Mouse (Mus musculus) gastrocnemius, postnatal 25 days (tissue): ENCODE results near the gene Psma7. TPM values are rescaled to one million over a fixed set of nuclear protein-coding genes. Genes with fewer than 3 reads are reported as not detected.

Experiments used
- DNase-seq: peaks from one replicate; pipeline ENCODE4 v3.0.0; 2022
- total RNA-seq, 2 experiments: library from RNA; stranded (reverse); gene quantifications; 1 replicate in 1 of 2; 2 replicates in 1 of 2; pipeline ENCODE4 v1.2.3; 2021

Psma7 gene
- total RNA-seq, 2 experiments from 2014 or later, result 115 to 123 TPM

- DNase-seq, result no peak
These were observed 3.0 kb upstream of the Psma7 start for GRCm38 (mm10) chr2:180045283-180045682.

- peak; percentile 49 for DNase-seq
These were observed 754 bp upstream of the Psma7 start for GRCm38 (mm10) chr2:180042858-180043515.

GRCm38 (mm10) chr2:180041577-180042255 is 517 bp downstream of the Psma7 start:
- no peak for DNase-seq

GRCm38 (mm10) chr2:180040406-180040805 is 1.8 kb downstream of the Psma7 start:
- no peak for DNase-seq

GRCm38 (mm10) chr2:180034753-180035152 is 7.5 kb downstream of the Psma7 start:
- DNase-seq, result no peak

- no peak for DNase-seq
These were observed 8.3 kb downstream of the Psma7 start for GRCm38 (mm10) chr2:180033956-180034355.

GRCm38 (mm10) chr2:180032925-180033324 is 9.3 kb downstream of the Psma7 start:
- DNase-seq, result no peak

GRCm38 (mm10) chr2:180031270-180031669 is 11.0 kb downstream of the Psma7 start:
- DNase-seq, result no peak

GRCm38 (mm10) chr2:180027768-180028167 is 14.5 kb downstream of the Psma7 start:
- DNase-seq, result no peak

GRCm38 (mm10) chr2:180025861-180026200 is 16.4 kb downstream of the Psma7 start:
- DNase-seq, result no peak

GRCm38 (mm10) chr2:180025135-180025860 is 16.9 kb downstream of the Psma7 start:
- DNase-seq, result peak; percentile 41

GRCm38 (mm10) chr2:180024401-180025098 is 17.7 kb downstream of the Psma7 start, which contains the start of gene Lsm14b:
TSS of gene Lsm14b (plus strand) at chr2:180024987.
- DNase-seq, result peak; percentile 100

- peak; percentile 32 for DNase-seq
These were observed 19.5 kb downstream of the Psma7 start for GRCm38 (mm10) chr2:180022751-180023150.

GRCm38 (mm10) chr2:180020919-180021318 is 21.3 kb downstream of the Psma7 start:
- no peak for DNase-seq

- DNase-seq, result peak; percentile 39
These were observed 22.1 kb downstream of the Psma7 start for GRCm38 (mm10) chr2:180020091-180020661.

- peak; percentile 3 for DNase-seq
These were observed 23.7 kb downstream of the Psma7 start for GRCm38 (mm10) chr2:180018573-180018972.

GRCm38 (mm10) chr2:180017632-180018031 is 24.6 kb downstream of the Psma7 start:
- DNase-seq, result peak; percentile 4

- DNase-seq, result peak; percentile 1
These were observed 28.5 kb downstream of the Psma7 start for GRCm38 (mm10) chr2:180013686-180014085.

- DNase-seq, result no peak
These were observed 30.9 kb downstream of the Psma7 start for GRCm38 (mm10) chr2:180011370-180011769.

- DNase-seq, result peak; percentile 0
These were observed 31.5 kb downstream of the Psma7 start for GRCm38 (mm10) chr2:180010686-180011085.

- DNase-seq, result peak; percentile 3
These were observed 35.7 kb downstream of the Psma7 start for GRCm38 (mm10) chr2:180006352-180007017.
